Mouse (Mus musculus): Measurements from ENCODE around the gene Lrmda.
A peak's percentile ranks its signal among the peaks of the same experiment; 100 is the strongest.

- TF ChIP-seq POLR2A (IDR thresholded peaks at IDR 0.05; ENCODE audit: control insufficient read depth in 1 of 2, insufficient read depth in 1 of 2, low read depth in 1 of 2, low read length in 2 of 2, poor library complexity in 1 of 2) (peak in 1 of 2 experiments; percentile 3; a peak in 1 of 4 replicates), GABPA (IDR thresholded peaks at IDR 0.05; ENCODE audit: low read depth, low read length) (no peak), CTCF (IDR thresholded peaks at IDR 0.05 in 2 of 3, conservative IDR thresholded peaks at IDR 0.05 in 1 of 3; ENCODE audit: control insufficient read depth in 1 of 3, insufficient read depth in 1 of 3, low read depth in 2 of 3, low read length in 3 of 3, poor library complexity in 1 of 3, severe bottlenecking in 1 of 3) (no peak), EP300 (IDR thresholded peaks at IDR 0.05; ENCODE audit: low read depth in 1 of 2, low read length in 2 of 2) (no peak), MAX (IDR thresholded peaks at IDR 0.05; ENCODE audit: low read length) (no peak; the same call in 1 of the 2 replicates), TAL1 (IDR thresholded peaks at IDR 0.05; ENCODE audit: low read length) (no peak), USF1 (IDR thresholded peaks at IDR 0.05; ENCODE audit: low read depth, low read length) (no peak), ZC3H11A (IDR thresholded peaks at IDR 0.05; ENCODE audit: low read depth, low read length) (no peak), MEF2A (IDR thresholded peaks at IDR 0.05; ENCODE audit: extremely low read depth, insufficient replicate concordance, low read depth, low read length, poor library complexity, severe bottlenecking) (no peak)
These were observed 25.2 kb upstream of the Lrmda start for GRCm38 (mm10) chr14:21994061-21994990.
